In the genomic region with DNA sequence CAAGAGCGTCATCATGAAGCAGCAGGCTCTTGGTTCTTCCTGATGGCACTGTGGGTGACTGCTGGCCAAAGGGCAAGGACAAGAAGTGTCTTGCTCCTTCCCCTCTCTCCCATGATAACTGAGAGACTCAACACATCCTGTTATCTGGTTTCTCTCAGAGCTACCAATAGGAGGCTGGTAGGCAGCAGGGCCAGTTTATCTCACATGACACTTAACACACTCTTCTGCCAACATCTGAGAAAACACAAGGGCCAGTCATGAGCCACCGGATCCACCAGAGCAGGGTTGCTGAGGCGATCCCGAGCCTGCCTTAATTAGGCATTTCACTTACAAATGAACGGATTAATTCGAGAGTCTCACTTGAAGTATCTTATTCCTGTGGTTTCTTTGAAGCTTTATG, we compare ENCODE assay signal across 12 mouse cellular contexts. TPM values are rescaled to one million over a fixed set of nuclear protein-coding genes. Genes with fewer than 3 reads are reported as not detected.
DNase-seq lines count a peak whose midpoint lies in the region; ATAC-seq and TF ChIP-seq lines count a peak whose summit lies in the region.
"Had no signal": no experiment of that assay in that cellular context is flagged by ENCODE, and none has a peak within 500 bp of the region (broad histone marks: within the 10 kb centered on the region; RNA-seq: fewer than 3 reads in every experiment).

No protein-coding gene starts in this region.

- no peak overlapping the region for H3K27ac ChIP-seq in forebrain, embryonic 14.5 days (ENCODE audit: low read depth, low read length)
- no peak overlapping the region for H3K27ac ChIP-seq in forebrain, embryonic 13.5 days
- H3K27ac ChIP-seq in intestine, postnatal 0 days (ENCODE audit: low read depth, low read length): no peak overlapping the region
- no peak overlapping the region for H3K27ac ChIP-seq in intestine, embryonic 16.5 days (ENCODE audit: low read length)
- H3K27ac ChIP-seq: layer of hippocampus, adult 2 months had no signal

- H3K27me3 ChIP-seq in forebrain, embryonic 14.5 days (replicated peaks; ENCODE audit: control insufficient read depth, insufficient read depth, low read length): no peaks in the 10 kb centered on the region
- no peaks in the 10 kb centered on the region for H3K27me3 ChIP-seq in forebrain, embryonic 13.5 days
- no peaks in the 10 kb centered on the region for H3K27me3 ChIP-seq in intestine, postnatal 0 days (replicated peaks; ENCODE audit: control insufficient read depth, insufficient read depth, low read length)
- no peaks in the 10 kb centered on the region for H3K27me3 ChIP-seq in intestine, embryonic 16.5 days (replicated peaks; ENCODE audit: control insufficient read depth, insufficient read depth, low read length)

- TF ChIP-seq CTCF in intestine, postnatal 0 days (IDR thresholded peaks at IDR 0.05; ENCODE audit: low read depth): no peak

- no peak overlapping the region for H3K4me2 ChIP-seq in forebrain, embryonic 14.5 days (ENCODE audit: low read length)
- H3K4me2 ChIP-seq in forebrain, embryonic 13.5 days: no peak overlapping the region
- H3K4me2 ChIP-seq in intestine, postnatal 0 days (replicated peaks; ENCODE audit: low read depth): no peak overlapping the region
- no peak overlapping the region for H3K4me2 ChIP-seq in intestine, embryonic 16.5 days (ENCODE audit: low read depth, low read length)

- 0 out of 2 replicates have a peak, but pooled peaks cover 7% of the 10 kb centered on the region for H3K4me1 ChIP-seq in forebrain, embryonic 14.5 days (ENCODE audit: control insufficient read depth, insufficient read depth, low read length)
- H3K4me1 ChIP-seq in forebrain, embryonic 13.5 days: peaks cover 32% of the 10 kb centered on the region
- H3K4me1 ChIP-seq in intestine, postnatal 0 days (replicated peaks; ENCODE audit: control insufficient read depth, insufficient read depth, low read length): no peaks in the 10 kb centered on the region
- H3K4me1 ChIP-seq in intestine, embryonic 16.5 days (ENCODE audit: control insufficient read depth, insufficient read depth, low read length): no peaks in the 10 kb centered on the region

- DNase-seq in forebrain, embryonic 14.5 days (ENCODE audit: low spot score): no peak
- DNase-seq in c-Kit-positive CD71-positive TER-119-positive erythroid progenitor cells, embryonic 14.5 days (ENCODE audit: low spot score): peak; percentile 37
- DNase-seq in left cerebral cortex, adult 9 months (ENCODE audit: low spot score in 2 of 2): no peak
- no peak for DNase-seq in cerebellum, adult 9-11 months
- DNase-seq: gastrocnemius, postnatal 10 days; right cerebral cortex, postnatal 4 days had no signal

- WGBS in forebrain, embryonic 14.5 days: 10% methylated on average over 6 of the region's 6 CpGs
- WGBS in forebrain, embryonic 13.5 days: 9% methylated on average over 6 of the region's 6 CpGs
- 58% methylated on average over 6 of the region's 6 CpGs for WGBS in intestine, postnatal 0 days
- 48% methylated on average over 6 of the region's 6 CpGs for WGBS in intestine, embryonic 16.5 days

- H3K9ac ChIP-seq in forebrain, embryonic 14.5 days (ENCODE audit: low read length): no peak overlapping the region
- H3K9ac ChIP-seq in forebrain, embryonic 13.5 days: no peak overlapping the region
- no peak overlapping the region for H3K9ac ChIP-seq in intestine, postnatal 0 days (ENCODE audit: low read depth, low read length)
- no peak overlapping the region for H3K9ac ChIP-seq in intestine, embryonic 16.5 days (ENCODE audit: low read depth, low read length)

- no peak overlapping the region for H3K4me3 ChIP-seq in forebrain, embryonic 14.5 days (ENCODE audit: low read depth, low read length)
- no peak overlapping the region for H3K4me3 ChIP-seq in forebrain, embryonic 13.5 days
- no peak overlapping the region for H3K4me3 ChIP-seq in intestine, postnatal 0 days (ENCODE audit: low read depth, low read length)
- no peak overlapping the region for H3K4me3 ChIP-seq in intestine, embryonic 16.5 days (ENCODE audit: low read length)
- H3K4me3 ChIP-seq: erythroblast, embryonic 14.5 days; layer of hippocampus, adult 2 months had no signal

- ATAC-seq in forebrain, embryonic 14.5 days: 0 out of 2 replicates have a peak, but pooled peaks have one; percentile 13
- ATAC-seq in forebrain, embryonic 13.5 days: no peak
- ATAC-seq in intestine, postnatal 0 days: 0 out of 2 replicates have a peak, but pooled peaks have one; percentile 31
- no peak for ATAC-seq in intestine, embryonic 16.5 days
- peak; percentile 95 for ATAC-seq in megakaryocyte progenitor cell, adult 5-6 weeks (replicated peaks; ENCODE audit: poor library complexity)

- no peaks in the 10 kb centered on the region for H3K9me3 ChIP-seq in forebrain, embryonic 14.5 days (replicated peaks; ENCODE audit: control insufficient read depth, low read length)
- peaks cover 8% of the 10 kb centered on the region; the same call in 1 of the 2 replicates for H3K9me3 ChIP-seq in forebrain, embryonic 13.5 days (replicated peaks)
- H3K9me3 ChIP-seq in intestine, postnatal 0 days (ENCODE audit: control insufficient read depth): no peaks in the 10 kb centered on the region
- H3K9me3 ChIP-seq in intestine, embryonic 16.5 days (ENCODE audit: control insufficient read depth, low read length): 0 out of 2 replicates have a peak, but pooled peaks cover 4% of the 10 kb centered on the region

- peaks cover 9% of the 10 kb centered on the region; the same call in 1 of the 2 replicates for H3K36me3 ChIP-seq in forebrain, embryonic 14.5 days (ENCODE audit: control insufficient read depth, insufficient read depth, low read length)
- H3K36me3 ChIP-seq in forebrain, embryonic 13.5 days (ENCODE audit: poor library complexity, severe bottlenecking): peaks cover 44% of the 10 kb centered on the region
- H3K36me3 ChIP-seq in intestine, postnatal 0 days (ENCODE audit: control insufficient read depth, insufficient read depth): no peaks in the 10 kb centered on the region
- no peaks in the 10 kb centered on the region; the same call in 1 of the 2 replicates for H3K36me3 ChIP-seq in intestine, embryonic 16.5 days (ENCODE audit: control insufficient read depth, insufficient read depth, low read length)

RNA-seq across cellular contexts. Expression of a gene that starts 49.5 kb away (rescaled TPM):
- polyA plus RNA-seq in forebrain, embryonic 14.5 days (2014; fragmentation: Nextera tagmentation; extraction: Ambion mirVana): 423 and 429 TPM in 2 replicates
- polyA plus RNA-seq in forebrain, embryonic 13.5 days (2015; fragmentation: Nextera tagmentation; extraction: Ambion mirVana): 304 and 326 TPM in 2 replicates
- polyA plus RNA-seq in intestine, postnatal 0 days (2015; fragmentation: Nextera tagmentation; extraction: Ambion mirVana): 22.2 and 22.6 TPM in 2 replicates
- polyA plus RNA-seq in intestine, embryonic 16.5 days (2015; fragmentation: Nextera tagmentation; extraction: Ambion mirVana): 40.5 and 49.1 TPM in 2 replicates
- total RNA-seq in megakaryocyte progenitor cell, adult 5-6 weeks (2015): 47.7 and 53.6 TPM in 2 replicates
- 32.1 and 67.0 TPM in 2 replicates for total RNA-seq in megakaryocyte progenitor cell, adult 5-6 weeks (2017)
- polyA plus RNA-seq: erythroblast, embryonic 14.5 days had no signal

Comparison
In these comparisons a context has a peak if more than half of its experiments do, and no peak if none do; other contexts are left out.
1. ATAC-seq: peak in forebrain, embryonic 14.5 days (single experiment), intestine, postnatal 0 days (single experiment) and megakaryocyte progenitor cell, adult 5-6 weeks (single experiment); none in forebrain, embryonic 13.5 days (single experiment) and intestine, embryonic 16.5 days (single experiment).